16 mouse cellular contexts compared by ENCODE assay signal in genomic region chr8:11308570-11308998, GRCm38 (mm10). TPM values are rescaled to one million over a fixed set of nuclear protein-coding genes. Genes with fewer than 3 reads are reported as not detected.
DNase-seq lines count a peak whose midpoint lies in the region; ATAC-seq and TF ChIP-seq lines count a peak whose summit lies in the region.
"Had no signal": no experiment of that assay in that cellular context is flagged by ENCODE, and none has a peak within 500 bp of the region (broad histone marks: within the 10 kb centered on the region; RNA-seq: fewer than 3 reads in every experiment).

No protein-coding gene starts in this region.

- DNase-seq in heart, postnatal 4 days: no peak
- DNase-seq in ES-CJ7 (ENCODE audit: low read depth, low spot score): peak; percentile 47
- peak; percentile 71 for DNase-seq in embryo, embryonic 9.5 days (ENCODE audit: extremely low spot score)
- no peak for DNase-seq in kidney, postnatal 0 days (ENCODE audit: low spot score)
- no peak for DNase-seq in urinary bladder, postnatal 10 days (ENCODE audit: low spot score)
- DNase-seq in left cerebral cortex, postnatal 25 days (ENCODE audit: low spot score in 2 of 2): no peak
- DNase-seq in urinary bladder, postnatal 25 days (ENCODE audit: low spot score): no peak
- DNase-seq: gastrocnemius, postnatal 36 days; liver, embryonic 13.5 days; midbrain, embryonic 14.5 days; thymus, postnatal 36 days had no signal

- 59% methylated on average over 7 of the region's 7 CpGs for WGBS in heart, embryonic 11.5 days (ENCODE audit: insufficient replicate concordance)
- 52% methylated on average over 7 of the region's 7 CpGs for WGBS in kidney, postnatal 0 days

- peaks cover 28% of the 10 kb centered on the region for H3K4me1 ChIP-seq in heart, embryonic 11.5 days (ENCODE audit: control insufficient read depth, insufficient read depth, low read length)
- peaks cover 46% of the 10 kb centered on the region for H3K4me1 ChIP-seq in kidney, postnatal 0 days (replicated peaks; ENCODE audit: insufficient read depth, low read length)

- no peaks in the 10 kb centered on the region for H3K27me3 ChIP-seq in heart, embryonic 11.5 days (ENCODE audit: control insufficient read depth, insufficient read depth, low read length)
- H3K27me3 ChIP-seq in kidney, postnatal 0 days (ENCODE audit: insufficient read depth, low read length): no peaks in the 10 kb centered on the region

- no peak overlapping the region for H3K4me3 ChIP-seq in heart, embryonic 11.5 days (ENCODE audit: low read depth, low read length)
- H3K4me3 ChIP-seq in kidney, postnatal 0 days (replicated peaks; ENCODE audit: low read depth, low read length): no peak overlapping the region
- H3K4me3 ChIP-seq: forebrain, embryonic 13.5 days; left cerebral cortex, adult 2 months; liver, embryonic 13.5 days had no signal

- ATAC-seq in heart, embryonic 11.5 days (replicated peaks; ENCODE audit: insufficient number of reproducible peaks, low FRiP score, low TSS enrichment): no peak
- ATAC-seq in kidney, postnatal 0 days (replicated peaks; ENCODE audit: low FRiP score, low read depth): no peak
- ATAC-seq: CD4-positive, CD25-positive, alpha-beta regulatory T cell, adult 4 months; forebrain, embryonic 13.5 days; inflammation-experienced regulatory T-cells, adult 6 months had no signal

- no peaks in the 10 kb centered on the region for H3K9me3 ChIP-seq in heart, embryonic 11.5 days (replicated peaks; ENCODE audit: control insufficient read depth, low read length)
- no peaks in the 10 kb centered on the region for H3K9me3 ChIP-seq in kidney, postnatal 0 days (replicated peaks; ENCODE audit: low read length)
- H3K9me3 ChIP-seq: forebrain, embryonic 13.5 days; liver, embryonic 13.5 days had no signal

- no peak for TF ChIP-seq CTCF in kidney, postnatal 0 days (IDR thresholded peaks at IDR 0.05; ENCODE audit: low read depth)

- H3K27ac ChIP-seq in heart, embryonic 11.5 days (ENCODE audit: low read depth, low read length): no peak overlapping the region
- H3K27ac ChIP-seq in kidney, postnatal 0 days: peak overlapping the region; percentile 96; the same call in 1 of the 2 replicates
- H3K27ac ChIP-seq: forebrain, embryonic 13.5 days; left cerebral cortex, adult 2 months; liver, embryonic 13.5 days had no signal

- H3K36me3 ChIP-seq in heart, embryonic 11.5 days (ENCODE audit: control insufficient read depth, insufficient read depth, low read length): no peaks in the 10 kb centered on the region; the same call in 1 of the 2 replicates
- H3K36me3 ChIP-seq in kidney, postnatal 0 days (ENCODE audit: insufficient read depth, low read length): peaks cover 8% of the 10 kb centered on the region
- H3K36me3 ChIP-seq: liver, embryonic 13.5 days had no signal

- peak overlapping the region; percentile 72; the same call in 1 of the 2 replicates for H3K4me2 ChIP-seq in heart, embryonic 11.5 days
- H3K4me2 ChIP-seq in kidney, postnatal 0 days (ENCODE audit: low read length): peak overlapping the region; percentile 76
- H3K4me2 ChIP-seq: forebrain, embryonic 13.5 days; liver, embryonic 13.5 days had no signal

- no peak overlapping the region for H3K9ac ChIP-seq in heart, embryonic 11.5 days (ENCODE audit: low read depth, low read length)
- no peak overlapping the region for H3K9ac ChIP-seq in kidney, postnatal 0 days (ENCODE audit: low read depth, low read length)
- H3K9ac ChIP-seq: forebrain, embryonic 13.5 days; liver, embryonic 13.5 days had no signal

- intact Hi-C loops in left cerebral cortex, postnatal 25 days (cut with DNase I): no loop called here

RNA-seq across cellular contexts. Expression of gene Col4a2, which starts 4.0 kb away (rescaled TPM):
- polyA plus RNA-seq in heart, embryonic 11.5 days (2014; fragmentation: Nextera tagmentation; extraction: Ambion mirVana): 40.6 and 51.0 TPM in 2 replicates
- total RNA-seq in heart, postnatal 4 days (2021): 100 to 1,000 TPM; 558 to 588 TPM
- 139 and 140 TPM in 2 replicates for polyA plus RNA-seq in kidney, postnatal 0 days (2015; fragmentation: Nextera tagmentation; extraction: Ambion mirVana)
- total RNA-seq in left cerebral cortex, postnatal 25 days (2021): 10 to 100 TPM; 47.5 to 52.4 TPM
- polyA plus RNA-seq: CD4-positive, CD25-positive, alpha-beta regulatory T cell, adult 4 months; inflammation-experienced regulatory T-cells, adult 6 months had no signal

RNA-seq across cellular contexts. Expression of gene Col4a1, which starts 4.0 kb away (rescaled TPM):
- 150 and 187 TPM in 2 replicates for polyA plus RNA-seq in heart, embryonic 11.5 days (2014; fragmentation: Nextera tagmentation; extraction: Ambion mirVana)
- 1,000 to 10,000 TPM; 1,026 to 1,084 TPM for total RNA-seq in heart, postnatal 4 days (2021)
- polyA plus RNA-seq in kidney, postnatal 0 days (2015; fragmentation: Nextera tagmentation; extraction: Ambion mirVana): 305 and 310 TPM in 2 replicates
- total RNA-seq in left cerebral cortex, postnatal 25 days (2021): 10 to 100 TPM; 55.5 to 63.1 TPM

Comparison
In these comparisons a context has a peak if more than half of its experiments do, and no peak if none do; other contexts are left out.
1. DNase-seq: peak in ES-CJ7 (single experiment) and embryo, embryonic 9.5 days (single experiment); none in heart, postnatal 4 days (single experiment), kidney, postnatal 0 days (single experiment), urinary bladder, postnatal 10 days (single experiment), left cerebral cortex, postnatal 25 days (0 of 2) and urinary bladder, postnatal 25 days (single experiment).
2. RNA of gene Col4a2, which starts 4.0 kb away (total RNA-seq): 558 to 588 TPM in heart, postnatal 4 days; 47.5 to 52.4 TPM in left cerebral cortex, postnatal 25 days; every median in the first group is over 10 times any median in the second.
3. RNA of gene Col4a1, which starts 4.0 kb away (total RNA-seq): 1,026 to 1,084 TPM in heart, postnatal 4 days; 55.5 to 63.1 TPM in left cerebral cortex, postnatal 25 days; every median in the first group is over 10 times any median in the second.